Mouse (Mus musculus): ENCODE measurements around the gene Olfr1261.

The Olfr1261 gene

GRCm38 (mm10) chr2:89990921-89991320 is at the start of gene Olfr1261:
Gene Olfr1261, plus strand, starts transcription at chr2:89991221.
- no peak for DNase-seq (ENCODE audit: low read depth, low spot score)

DNA sequence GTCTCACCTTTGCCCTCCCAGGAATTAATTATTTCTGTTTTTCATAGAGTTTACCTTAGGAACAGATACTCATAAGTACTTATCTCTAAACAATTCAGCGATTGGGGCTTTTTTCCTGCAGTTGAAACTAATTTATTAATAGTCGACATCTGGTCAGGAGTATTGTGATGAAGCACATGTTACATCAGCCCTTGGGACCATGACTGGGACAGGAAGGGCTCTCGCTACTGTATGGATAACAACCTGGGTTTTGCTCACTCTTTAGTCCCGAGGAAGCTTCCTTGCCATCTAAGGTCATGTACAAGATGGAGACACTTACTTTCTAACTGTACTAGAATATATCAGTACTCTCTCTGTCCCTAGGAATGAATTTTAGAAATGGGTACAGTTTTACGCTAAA is 42.5 kb upstream of the Olfr1261 start, which contains the start of gene Olfr1259:
Gene Olfr1259 (minus strand): TSS at position 101 of the 400 bp plus-strand sequence.
- no peak for DNase-seq (ENCODE audit: low read depth, low spot score)

- no peak for DNase-seq (ENCODE audit: low read depth, low spot score)
Observed at GRCm38 (mm10) chr2:89974184-89974583, 16.8 kb upstream of the Olfr1261 start, which contains the start of gene Olfr1260. Gene Olfr1260, plus strand, starts transcription at chr2:89974340.

DNA sequence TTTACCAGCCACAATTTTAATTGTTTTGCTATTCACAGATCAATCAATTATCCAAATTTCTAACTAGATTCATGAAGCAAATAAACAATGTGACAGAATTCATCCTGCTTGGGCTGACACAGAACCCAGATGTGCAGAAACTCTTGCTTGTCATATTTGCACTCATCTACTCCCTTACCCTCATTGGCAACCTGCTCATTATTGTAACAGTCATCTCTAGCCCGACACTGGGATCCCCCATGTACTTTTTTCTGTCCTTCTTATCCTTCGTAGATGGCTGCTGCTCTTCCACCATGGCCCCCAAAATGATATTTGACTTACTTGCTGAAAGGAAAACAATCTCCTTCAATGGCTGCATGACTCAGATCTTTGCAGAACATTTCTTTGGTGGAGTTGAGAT is 13.3 kb upstream of the Olfr1261 start:
- DNase-seq (ENCODE audit: low read depth, low spot score) = no peak

DNA sequence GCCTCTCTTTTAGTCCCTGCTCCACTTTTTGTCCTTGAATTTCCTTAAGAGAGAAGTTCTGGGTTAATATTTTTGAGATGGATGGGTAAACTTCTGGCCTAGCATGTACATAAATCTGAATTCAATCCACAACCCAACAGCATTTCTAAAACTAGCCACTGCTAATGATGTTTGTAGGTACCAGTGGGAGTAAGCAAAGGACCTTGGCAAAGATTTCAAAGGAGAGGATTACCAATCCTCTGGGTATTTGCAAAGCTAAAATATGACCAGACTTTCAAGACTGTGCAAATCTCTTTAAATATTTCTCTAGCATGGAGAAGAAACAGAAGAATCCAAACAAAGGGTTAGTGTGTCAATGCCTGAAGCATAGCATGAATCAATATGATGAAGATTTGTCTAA is 8.8 kb downstream of the Olfr1261 start, which contains the start of gene Olfr1262:
Gene Olfr1262 (plus strand): TSS at position 301 of the 400 bp plus-strand sequence.
- no peak for DNase-seq (ENCODE audit: low read depth, low spot score)

- DNase-seq (ENCODE audit: low read depth, low spot score) = no peak
Observed at GRCm38 (mm10) chr2:90011831-90012230, 20.8 kb downstream of the Olfr1261 start, which contains the start of gene Olfr1263. Gene Olfr1263, plus strand, starts transcription at chr2:90012131.

DNA sequence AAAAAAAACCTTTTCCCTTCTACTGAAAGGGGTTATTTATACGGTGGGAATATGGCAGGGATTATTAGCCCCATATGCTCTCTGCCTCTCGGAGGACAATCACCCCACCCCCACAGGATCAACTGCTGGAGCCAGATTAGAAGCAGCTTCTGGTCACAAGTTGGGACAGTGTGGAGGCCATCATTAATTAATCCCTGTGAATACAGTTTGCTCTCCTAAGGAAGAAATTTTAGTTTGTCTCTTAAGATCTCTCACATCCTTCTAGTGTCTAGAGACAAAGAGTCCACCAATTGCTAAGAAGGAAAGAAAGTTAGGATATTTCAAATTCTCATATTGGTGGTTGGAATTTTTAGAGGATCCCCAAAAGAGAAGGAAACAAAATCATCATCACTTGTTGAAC is 34.5 kb downstream of the Olfr1261 start, which contains the start of gene Olfr1264:
Gene Olfr1264 (minus strand): TSS at position 101 of the 400 bp plus-strand sequence.
- DNase-seq (ENCODE audit: low read depth, low spot score) = no peak

- no peak for DNase-seq (ENCODE audit: low read depth, low spot score)
Observed at GRCm38 (mm10) chr2:90035037-90035436, 44.0 kb downstream of the Olfr1261 start, which contains the start of gene Olfr1265. Gene Olfr1265, plus strand, starts transcription at chr2:90035337.
